Mouse (Mus musculus) MEL (cell line): ENCODE results near the gene Angptl2. TPM values are rescaled to one million over a fixed set of nuclear protein-coding genes. Genes with fewer than 3 reads are reported as not detected.

Experiments
- DNase-seq: peaks from one replicate; pipeline ENCODE4 v3.0.0; 2011; ENCODE audit warnings: low read depth, low spot score
- H3K27ac ChIP-seq: 2 replicates; pipeline ENCODE4 v1.5.1; 2012; ENCODE audit warnings: low read depth, mild to moderate bottlenecking, control low read depth, low read length, moderate library complexity; ENCODE audit not compliant: control insufficient read depth
- H3K27me3 ChIP-seq, 2 experiments: fragments of 150-350 bp in 1 of 2; sonication (generic) in 1 of 2; 2 replicates each; pipeline ENCODE4 v1.6.1; 2012; ENCODE audit warnings: low read length in 2 of 2, mild to moderate bottlenecking in 2 of 2, improper control_type of control experiment in 1 of 2, moderate library complexity in 1 of 2; ENCODE audit not compliant: insufficient read depth in 2 of 2, control insufficient read depth in 1 of 2
- H3K36me3 ChIP-seq, 2 experiments: 2 replicates each; pipeline ENCODE4 v1.6.1; 2012 to 2014; ENCODE audit warnings: low read length in 2 of 2, improper control_type of control experiment in 1 of 2, inconsistent platforms in 1 of 2, mild to moderate bottlenecking in 1 of 2; ENCODE audit not compliant: insufficient read depth in 2 of 2, control insufficient read depth in 1 of 2
- H3K4me1 ChIP-seq, 2 experiments: fragments of 150-350 bp in 1 of 2; sonication (generic) in 1 of 2; 2 replicates each; pipeline ENCODE4 v1.6.1; 2012; ENCODE audit warnings: low read length in 2 of 2, improper control_type of control experiment in 1 of 2, mild to moderate bottlenecking in 1 of 2; ENCODE audit not compliant: insufficient read depth in 2 of 2, control insufficient read depth in 1 of 2
- H3K4me3 ChIP-seq, 2 experiments: fragments of 150-350 bp in 1 of 2; sonication (generic) in 1 of 2; 2 replicates each; pipeline ENCODE4 v1.5.1; 2012; ENCODE audit warnings: low read depth in 2 of 2, low read length in 2 of 2, mild to moderate bottlenecking in 2 of 2, moderate library complexity in 2 of 2, control low read depth in 1 of 2, improper control_type of control experiment in 1 of 2; ENCODE audit not compliant: control insufficient read depth in 1 of 2, insufficient read depth in 1 of 2
- H3K79me2 ChIP-seq: 2 replicates; pipeline ENCODE4 v1.6.1; 2012; ENCODE audit warnings: mild to moderate bottlenecking, low read length, moderate library complexity; ENCODE audit not compliant: control insufficient read depth, poor library complexity, insufficient read depth
- H3K9ac ChIP-seq: 2 replicates; pipeline ENCODE4 v1.6.1; 2012; ENCODE audit warnings: low read depth, mild to moderate bottlenecking, control low read depth, low read length, moderate library complexity; ENCODE audit not compliant: control insufficient read depth, poor library complexity, severe bottlenecking
- H3K9me3 ChIP-seq: fragments of 150-350 bp; sonication (generic); replicated peaks from 2 replicates; pipeline ENCODE4 v1.6.1; 2012; ENCODE audit warnings: mild to moderate bottlenecking, low read length, improper control_type of control experiment, moderate library complexity; ENCODE audit not compliant: insufficient read depth
- BHLHE40 ChIP-seq: IDR thresholded peaks from 2 replicates; pipeline ENCODE4 v1.6.1; 2012; ENCODE audit warnings: low read depth, mild to moderate bottlenecking, inconsistent platforms, low read length, improper control_type of control experiment, borderline replicate concordance
- CHD1 ChIP-seq: IDR thresholded peaks from 2 replicates; pipeline ENCODE4 v1.6.1; 2012; ENCODE audit warnings: low read depth, mild to moderate bottlenecking, inconsistent platforms, low read length, improper control_type of control experiment
- E2F4 ChIP-seq: IDR thresholded peaks from 2 replicates; pipeline ENCODE4 v1.6.1; 2011; ENCODE audit warnings: low read depth, low read length, improper control_type of control experiment, borderline replicate concordance
- ETS1 ChIP-seq: IDR thresholded peaks from 2 replicates; pipeline ENCODE4 v1.6.1; 2012; ENCODE audit warnings: low read depth, mild to moderate bottlenecking, inconsistent platforms, low read length, improper control_type of control experiment, moderate library complexity
- GATA1 ChIP-seq: IDR thresholded peaks from 2 replicates; pipeline ENCODE4 v1.6.1; 2011; ENCODE audit warnings: low read depth, low read length, improper control_type of control experiment
- JUND ChIP-seq: IDR thresholded peaks from 2 replicates; pipeline ENCODE4 v1.6.1; 2011; ENCODE audit warnings: low read depth, mild to moderate bottlenecking, improper control_type of control experiment, low read length
- KAT2A ChIP-seq: conservative IDR thresholded peaks from 2 replicates; pipeline ENCODE4 v1.6.1; 2012; ENCODE audit warnings: low read depth, low read length, improper control_type of control experiment, inconsistent platforms
- MAFK ChIP-seq: IDR thresholded peaks from 2 replicates; pipeline ENCODE4 v1.6.1; 2011; ENCODE audit warnings: low read depth, mild to moderate bottlenecking, low read length, improper control_type of control experiment, borderline replicate concordance
- MEF2A ChIP-seq: IDR thresholded peaks from 2 replicates; pipeline ENCODE4 v1.6.1; 2014; ENCODE audit warnings: low read depth, mild to moderate bottlenecking, inconsistent platforms, low read length, improper control_type of control experiment; ENCODE audit not compliant: poor library complexity, insufficient replicate concordance, severe bottlenecking; ENCODE audit errors: extremely low read depth
- MXI1 ChIP-seq: IDR thresholded peaks from 2 replicates; pipeline ENCODE4 v1.6.1; 2011; ENCODE audit warnings: mild to moderate bottlenecking, low read depth, low read length, improper control_type of control experiment
- NELFE ChIP-seq: IDR thresholded peaks from 2 replicates; pipeline ENCODE4 v1.6.1; 2011; ENCODE audit warnings: low read depth, low read length, improper control_type of control experiment
- POLR2A ChIP-seq, 2 experiments: IDR thresholded peaks; 2 replicates each; pipeline ENCODE4 v1.6.1; 2011 to 2012; ENCODE audit warnings: low read length in 2 of 2, mild to moderate bottlenecking in 2 of 2, control low read depth in 1 of 2, improper control_type of control experiment in 1 of 2, low read depth in 1 of 2, moderate library complexity in 1 of 2; ENCODE audit not compliant: control insufficient read depth in 1 of 2, insufficient read depth in 1 of 2, poor library complexity in 1 of 2
- SIN3A ChIP-seq: IDR thresholded peaks from 2 replicates; pipeline ENCODE4 v1.6.1; 2012; ENCODE audit warnings: low read length, improper control_type of control experiment, inconsistent platforms
- UBTF ChIP-seq: IDR thresholded peaks from 2 replicates; pipeline ENCODE4 v1.6.1; 2012; ENCODE audit warnings: low read depth, mild to moderate bottlenecking, inconsistent platforms, low read length, improper control_type of control experiment, moderate library complexity, borderline replicate concordance; ENCODE audit not compliant: insufficient read depth
- USF1 ChIP-seq: IDR thresholded peaks from 2 replicates; pipeline ENCODE4 v1.6.1; 2014; ENCODE audit warnings: low read depth, mild to moderate bottlenecking, inconsistent platforms, low read length, improper control_type of control experiment, moderate library complexity
- polyA plus RNA-seq, 2 experiments: library from polyadenylated mRNA; stranded (reverse) in 1 of 2; unstranded in 1 of 2; fragments of >175 nt in 1 of 2; fragments of >200 nt in 1 of 2; gene quantifications; 2 replicates each; pipeline versions ENCODE4 v1.2.1 to v1.2.4; 2012; ENCODE audit warnings: low replicate concordance in 2 of 2, low read depth in 1 of 2; ENCODE audit not compliant: insufficient read length in 2 of 2, insufficient read depth in 1 of 2, missing spikeins in 1 of 2
- total RNA-seq: library from RNA; depleted of rRNA; stranded (reverse); fragments of 300-350 nt; gene quantifications from 2 replicates; pipeline ENCODE4 v1.2.3, GENCODE M21; 2012

The Angptl2 gene
- total and polyA plus RNA-seq, 3 experiments: 0.08 TPM; not detected in 2

- H3K36me3 ChIP-seq: no peaks in the 10 kb centered on the region
- no peak for TF ChIP-seq GATA1
- TF ChIP-seq POLR2A (IDR thresholded peaks at IDR 0.05; ENCODE audit: control insufficient read depth in 1 of 2, insufficient read depth in 1 of 2, low read depth in 1 of 2, low read length in 2 of 2, poor library complexity in 1 of 2): no peak
- H3K9me3 ChIP-seq: no peaks in the 10 kb centered on the region
- H3K9ac ChIP-seq: no peak overlapping the region
- no peaks in the 10 kb centered on the region for H3K4me1 ChIP-seq
- no peak overlapping the region for H3K27ac ChIP-seq
- no peaks in the 10 kb centered on the region for H3K79me2 ChIP-seq
- H3K27me3 ChIP-seq: no peaks in the 10 kb centered on the region
- no peak overlapping the region for H3K4me3 ChIP-seq
- DNase-seq: no peak
These were observed 37.5 kb upstream of the Angptl2 start for GRCm38 (mm10) chr2:33178243-33178932.

DNA sequence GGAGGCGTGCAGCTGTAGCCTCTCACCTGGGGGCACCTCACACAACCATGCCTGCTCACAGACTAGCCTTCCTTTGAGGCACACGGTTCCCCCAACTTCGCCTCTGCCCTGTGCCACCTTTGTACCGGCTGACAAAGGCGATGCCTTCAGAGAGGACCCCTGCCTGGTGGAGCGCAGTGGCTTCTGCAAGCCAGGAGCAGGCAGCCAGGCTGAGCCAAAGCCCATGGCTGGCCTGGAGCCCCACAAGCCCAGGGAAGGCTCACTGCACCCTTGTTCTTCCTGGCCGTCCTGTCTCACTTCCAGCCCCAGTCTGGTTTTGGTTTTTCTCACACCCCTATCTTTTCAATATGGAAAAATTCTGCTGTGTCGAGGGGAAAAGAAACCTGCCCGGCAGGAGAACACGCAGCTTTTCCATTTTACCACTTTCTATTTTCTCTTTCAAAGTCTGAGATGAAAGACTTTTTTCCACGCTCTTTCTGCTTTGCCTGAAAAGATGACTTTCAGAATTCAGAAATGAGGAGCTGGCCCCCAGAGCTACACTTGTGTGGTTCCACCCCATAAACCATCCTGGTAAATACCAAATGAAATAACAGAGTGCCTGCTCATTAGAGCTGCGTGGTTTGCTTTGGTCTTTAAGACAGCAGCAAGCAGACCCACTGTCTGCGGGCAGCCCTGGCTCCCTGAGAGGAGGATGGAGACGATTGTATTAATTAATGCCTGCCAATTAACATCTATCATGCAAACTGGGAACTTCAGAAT lies 36.5 kb upstream of the Angptl2 start:
- TF ChIP-seq JUND (no peak), BHLHE40 (no peak), POLR2A (IDR thresholded peaks at IDR 0.05; ENCODE audit: control insufficient read depth in 1 of 2, insufficient read depth in 1 of 2, low read depth in 1 of 2, low read length in 2 of 2, poor library complexity in 1 of 2) (no peak), MXI1 (no peak), MEF2A (no peak), MAFK (no peak), E2F4 (no peak), ETS1 (no peak)
- TF ChIP-seq, all 39 proteins: peak for 0
- no peaks in the 10 kb centered on the region for H3K79me2 ChIP-seq
- DNase-seq: no peak
- H3K9me3 ChIP-seq: no peaks in the 10 kb centered on the region
- H3K27ac ChIP-seq: no peak overlapping the region
- no peak overlapping the region for H3K9ac ChIP-seq
- H3K4me3 ChIP-seq: no peak overlapping the region
- H3K4me1 ChIP-seq: no peaks in the 10 kb centered on the region
- H3K36me3 ChIP-seq: no peaks in the 10 kb centered on the region
- no peaks in the 10 kb centered on the region for H3K27me3 ChIP-seq

- no peak overlapping the region for H3K27ac ChIP-seq
- DNase-seq: no peak
- no peak overlapping the region for H3K9ac ChIP-seq
- no peaks in the 10 kb centered on the region for H3K27me3 ChIP-seq
- TF ChIP-seq KAT2A (no peak), UBTF (no peak), GATA1 (no peak), SIN3A (no peak), JUND (no peak), USF1 (no peak), CHD1 (no peak), NELFE (no peak)
- no peak overlapping the region for H3K4me3 ChIP-seq
- H3K4me1 ChIP-seq: no peaks in the 10 kb centered on the region
- no peaks in the 10 kb centered on the region for H3K9me3 ChIP-seq
- no peaks in the 10 kb centered on the region for H3K79me2 ChIP-seq
- H3K36me3 ChIP-seq: no peaks in the 10 kb centered on the region
These were observed 35.8 kb upstream of the Angptl2 start for GRCm38 (mm10) chr2:33179930-33180630.
